Mouse (Mus musculus) left cerebral cortex, adult 8-10 months (tissue): ENCODE measurements at regions not wholly inside any gene's neighbourhood (a gene's known extent, or its start where the extent isn't known, plus 50 kb on each side); places are given as distances from the start of the nearest gene placed in this dataset.

Source experiments
- DNase-seq, 2 experiments: peaks; one replicate each; pipeline ENCODE4 v3.0.0; 2022; ENCODE audit warnings: low spot score in 2 of 2

GRCm38 (mm10) chr7:137745991-137746390 is 308.6 kb downstream of the Glrx3 start:
- DNase-seq = no peak

DNA sequence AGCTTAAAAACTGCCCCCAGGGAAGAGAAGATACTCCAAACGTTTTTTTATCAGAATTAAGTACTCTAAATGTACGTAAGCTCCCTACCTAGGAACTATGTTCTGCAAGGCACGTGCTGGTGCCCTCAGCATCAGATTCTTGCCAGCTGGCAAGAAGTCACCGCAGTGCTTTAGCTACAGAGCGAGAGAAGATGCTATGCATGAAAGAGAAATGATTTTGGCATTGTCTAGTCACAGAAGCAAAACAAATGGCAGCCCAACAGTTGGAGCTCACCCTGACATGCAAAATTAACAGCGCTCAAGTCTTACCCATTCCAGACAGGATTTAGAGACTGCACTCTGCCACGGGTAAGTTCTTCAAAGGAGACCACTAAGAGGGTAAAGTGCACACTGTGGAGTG is 311.5 kb downstream of the Glrx3 start:
- no peak for DNase-seq

DNA sequence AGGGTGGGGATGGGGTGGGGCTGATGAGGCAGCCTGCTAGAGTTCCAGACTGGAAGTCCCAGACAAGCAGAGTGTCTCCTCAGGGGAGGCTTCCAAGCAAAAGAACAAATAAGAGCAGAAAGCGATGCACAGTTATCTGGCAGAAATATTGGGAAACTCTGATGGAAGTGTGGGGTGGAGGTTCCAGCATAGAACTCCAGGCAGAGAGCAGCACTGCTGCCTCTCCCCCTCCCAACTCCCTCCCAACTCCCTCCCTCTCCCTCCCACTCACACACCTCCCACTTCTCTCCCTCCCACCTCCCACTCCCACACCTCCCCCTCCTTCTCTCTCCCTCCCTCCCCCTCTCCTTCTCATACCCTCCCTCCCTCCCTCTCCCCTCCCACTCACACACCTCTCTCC is 313.3 kb downstream of the Glrx3 start:
- DNase-seq = no peak

GRCm38 (mm10) chr7:137751151-137751859 is 313.9 kb downstream of the Glrx3 start:
- no peak for DNase-seq

GRCm38 (mm10) chr7:137765961-137766360 is 328.5 kb downstream of the Glrx3 start:
- DNase-seq = no peak

DNA sequence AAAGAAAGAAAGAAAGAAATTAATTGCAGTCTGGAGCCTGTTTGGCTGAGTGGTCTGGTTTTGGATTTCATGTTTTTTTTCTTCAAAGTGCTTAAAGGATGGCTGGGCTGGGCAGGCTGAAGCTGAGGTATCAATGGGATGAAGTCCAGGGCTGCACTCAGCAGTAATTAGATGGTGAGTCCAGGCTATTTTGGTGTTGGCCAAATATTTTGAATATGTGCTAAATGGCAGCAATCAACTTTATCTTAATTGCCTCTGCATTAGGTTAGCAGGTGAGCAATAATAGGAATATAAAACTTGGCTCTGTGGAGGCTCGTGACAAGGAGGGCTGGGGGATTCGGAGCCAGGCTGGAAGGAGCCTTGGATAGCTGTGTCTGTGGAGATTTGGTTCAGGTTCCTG is 329.3 kb downstream of the Glrx3 start:
- no peak for DNase-seq

- no peak for DNase-seq
These were observed 335.9 kb downstream of the Glrx3 start for GRCm38 (mm10) chr7:137773051-137773964.

DNA sequence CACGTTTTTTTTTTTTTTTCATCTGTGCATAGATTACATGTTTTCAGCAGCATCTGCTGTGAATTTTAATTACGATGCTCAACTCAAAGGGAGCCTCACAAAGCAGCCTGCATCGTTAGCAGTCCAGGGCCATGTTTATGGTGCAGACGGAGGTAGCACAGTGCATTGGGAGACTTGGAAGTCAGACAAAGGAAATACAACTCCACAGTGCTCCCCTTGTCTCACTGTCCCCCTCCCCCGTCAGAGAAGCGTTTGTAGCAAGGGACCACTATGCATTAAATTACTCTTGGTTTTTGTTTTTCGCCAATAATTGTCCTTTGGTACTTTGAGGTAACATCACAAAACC is 336.5 kb downstream of the Glrx3 start:
- no peak for DNase-seq

GRCm38 (mm10) chr7:137783954-137784353 is 346.5 kb downstream of the Glrx3 start:
- DNase-seq = no peak

- peak in 1 of 2 experiments; percentile 7 for DNase-seq
These were observed 367.9 kb downstream of the Glrx3 start for GRCm38 (mm10) chr7:137805361-137805760.

DNA sequence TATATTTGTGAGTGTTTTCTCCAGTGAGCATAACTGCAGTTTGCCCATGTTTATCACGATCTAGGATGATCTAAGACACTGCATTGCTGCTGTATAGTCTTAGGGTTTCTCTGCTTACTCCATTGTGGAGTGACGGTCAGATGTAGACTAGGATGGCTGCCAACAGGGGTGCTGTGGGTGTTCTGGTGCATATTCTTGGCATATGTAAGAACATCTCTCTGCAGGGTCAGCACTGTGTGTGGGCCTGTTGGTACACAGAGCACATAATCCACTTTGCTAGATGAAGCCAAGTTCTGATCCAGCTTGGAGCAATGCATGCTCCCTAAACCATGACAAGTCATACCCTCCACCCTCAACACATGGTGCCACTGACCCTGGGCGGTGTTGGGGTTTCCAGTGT is 375.4 kb downstream of the Glrx3 start:
- peak in 1 of 2 experiments; percentile 36 for DNase-seq

GRCm38 (mm10) chr7:137840520-137840919 is 403.1 kb downstream of the Glrx3 start:
- no peak for DNase-seq

GRCm38 (mm10) chr7:137841044-137841443 is 403.6 kb downstream of the Glrx3 start:
- no peak for DNase-seq

- no peak for DNase-seq
These were observed 404.2 kb downstream of the Glrx3 start for GRCm38 (mm10) chr7:137841456-137842100.

GRCm38 (mm10) chr7:137847856-137848255 is 410.4 kb downstream of the Glrx3 start:
- DNase-seq = no peak

DNA sequence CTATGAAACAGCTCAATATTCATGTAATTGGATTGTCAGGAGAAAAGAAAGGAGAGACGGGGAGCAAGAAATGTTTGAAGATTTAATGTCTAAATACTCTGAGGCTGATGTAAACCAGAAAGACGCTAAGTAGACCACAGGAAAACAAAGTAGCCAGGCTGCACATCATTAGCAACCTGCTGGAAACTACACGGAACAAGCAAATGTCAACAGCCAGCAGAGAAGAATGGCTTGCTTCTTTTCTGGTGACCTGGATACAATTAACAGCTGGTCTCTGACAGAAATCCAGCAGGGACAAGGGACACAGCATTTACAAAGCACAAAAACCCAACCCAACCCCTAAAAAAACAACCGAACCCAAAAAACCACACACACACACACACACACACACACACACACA is 413.6 kb downstream of the Glrx3 start:
- DNase-seq = no peak

DNA sequence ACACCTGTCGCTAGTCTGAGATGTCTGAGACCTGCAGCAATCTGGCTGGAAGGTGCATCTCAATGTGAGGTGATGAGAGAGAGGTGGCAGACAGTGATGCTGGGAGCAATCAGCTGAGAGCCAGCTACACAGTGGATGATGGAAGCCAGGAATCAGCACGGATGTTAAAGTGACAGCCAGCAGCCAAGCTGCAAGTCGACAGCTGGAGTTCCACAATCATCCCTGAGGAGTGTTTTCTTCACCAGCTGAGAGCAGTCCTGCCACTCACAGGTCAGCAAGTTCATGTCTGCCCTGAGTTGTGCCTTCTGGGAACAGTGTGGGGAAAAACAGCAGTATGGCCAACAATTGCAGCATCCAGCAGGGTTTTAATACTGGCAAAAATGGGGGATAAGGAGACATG is 422.3 kb downstream of the Glrx3 start:
- no peak for DNase-seq

DNA sequence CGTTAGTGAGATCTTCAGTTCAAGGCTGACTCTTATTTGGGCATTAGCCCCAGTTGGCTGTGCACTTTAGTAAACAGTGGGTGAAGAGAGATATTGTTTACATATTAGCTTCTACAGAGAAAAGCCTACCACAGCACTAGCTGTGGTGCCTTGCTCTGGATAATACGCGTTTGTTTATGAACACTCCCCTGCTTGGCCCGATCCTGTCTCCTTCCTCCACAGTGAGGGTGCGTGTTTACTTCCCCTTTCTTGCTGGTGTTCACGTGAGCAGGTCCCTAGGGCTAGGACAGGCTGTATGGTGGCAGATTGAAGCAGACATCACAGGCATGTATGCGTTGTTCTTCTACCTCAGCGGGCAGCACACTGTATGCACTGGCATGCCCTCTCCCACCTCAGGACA is 423.1 kb downstream of the Glrx3 start:
- DNase-seq = no peak

DNA sequence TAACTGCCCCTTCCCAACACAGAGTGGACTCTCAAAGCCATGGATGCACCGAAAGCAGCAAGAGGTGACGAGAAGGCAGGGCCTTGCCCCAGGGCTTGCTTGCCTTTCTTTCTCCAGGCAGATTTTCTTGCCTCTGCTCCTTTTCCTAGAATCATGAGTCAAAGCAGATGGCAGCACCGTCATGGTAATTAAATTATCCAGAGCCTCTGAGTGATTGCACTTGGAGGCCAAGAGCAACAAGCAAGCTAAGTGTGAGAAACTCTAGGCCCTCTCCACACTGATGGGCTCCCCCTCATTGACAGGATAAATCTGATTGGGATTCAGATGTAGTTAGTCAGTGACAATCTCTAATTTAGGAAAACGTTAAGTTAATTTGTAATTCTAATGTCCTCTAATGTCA is 427.5 kb downstream of the Glrx3 start:
- no peak for DNase-seq

- DNase-seq = no peak
These were observed 428.0 kb downstream of the Glrx3 start for GRCm38 (mm10) chr7:137865457-137865856.

DNA sequence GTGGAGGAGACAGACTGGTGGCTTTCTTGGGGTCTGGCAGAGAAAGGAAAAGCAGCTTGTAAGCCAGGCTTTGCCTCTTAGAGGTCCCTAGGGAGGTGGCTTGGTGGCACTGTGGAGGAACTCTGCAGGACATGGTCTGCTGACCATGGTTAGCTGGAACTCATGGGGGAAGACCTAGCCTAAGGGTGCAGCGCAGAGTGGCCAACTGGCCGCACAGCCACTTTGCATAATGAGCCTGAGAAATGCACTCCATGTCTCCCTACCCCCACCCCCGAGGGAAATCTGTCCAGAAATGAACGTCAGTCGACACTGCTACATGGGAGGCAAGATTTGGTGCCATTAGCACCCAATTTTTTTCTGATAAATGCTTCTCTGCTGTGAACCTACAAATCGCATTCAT is 429.5 kb downstream of the Glrx3 start:
- no peak for DNase-seq

DNA sequence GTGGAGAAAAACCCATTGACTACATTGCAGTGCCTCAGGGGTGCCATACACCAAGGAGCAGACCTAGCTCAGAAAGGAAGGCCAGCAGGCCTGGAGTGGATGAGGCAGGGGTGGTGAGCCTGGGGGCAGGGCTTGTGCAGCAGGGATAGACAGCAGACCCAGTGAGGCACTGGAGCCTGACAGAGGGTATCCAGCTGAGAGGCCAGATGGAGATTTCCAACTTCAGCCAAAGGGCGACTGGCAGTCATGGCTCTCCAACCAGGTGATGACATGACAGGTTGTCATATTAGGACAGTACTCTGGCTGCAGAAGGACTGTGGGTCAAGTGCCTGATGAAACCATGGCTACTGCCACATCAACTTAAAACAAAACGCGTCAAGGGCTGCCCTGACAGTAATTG is 431.1 kb downstream of the Glrx3 start:
- DNase-seq = no peak
